Mouse (Mus musculus): ENCODE results near the gene Gtf2h3. TPM values are rescaled to one million over a fixed set of nuclear protein-coding genes. Genes with fewer than 3 reads are reported as not detected.
A peak's percentile ranks its signal among the peaks of the same experiment; 100 is the strongest.
"Not testable (repeated sequence)": the region's sequence is repeated elsewhere in the genome, so short reads cannot be mapped to it uniquely, and the experiment has no call there.

Gtf2h3 gene
- polyA plus RNA-seq, 1 experiment, result 46.1 TPM

- not testable (repeated sequence) for H3K4me3 ChIP-seq (replicated peaks; ENCODE audit: insufficient read depth, low read depth, low read length); DNase-seq; H3K27ac ChIP-seq (ENCODE audit: insufficient read depth, low read length); H3K4me1 ChIP-seq (ENCODE audit: control insufficient read depth, insufficient read depth, low read length); H3K27me3 ChIP-seq (ENCODE audit: control insufficient read depth, insufficient read depth, low read length)
- TF ChIP-seq CTCF (IDR thresholded peaks at IDR 0.05; ENCODE audit: borderline replicate concordance, insufficient read depth, low read depth, low read length), result 0 out of 2 replicates have a peak, but pooled peaks have one; percentile 9
- 79% methylated on average over 4 of the region's 4 CpGs for WGBS
These were observed 56.1 kb downstream of the Gtf2h3 start for GRCm38 (mm10) chr5:124635068-124635467.

DNA sequence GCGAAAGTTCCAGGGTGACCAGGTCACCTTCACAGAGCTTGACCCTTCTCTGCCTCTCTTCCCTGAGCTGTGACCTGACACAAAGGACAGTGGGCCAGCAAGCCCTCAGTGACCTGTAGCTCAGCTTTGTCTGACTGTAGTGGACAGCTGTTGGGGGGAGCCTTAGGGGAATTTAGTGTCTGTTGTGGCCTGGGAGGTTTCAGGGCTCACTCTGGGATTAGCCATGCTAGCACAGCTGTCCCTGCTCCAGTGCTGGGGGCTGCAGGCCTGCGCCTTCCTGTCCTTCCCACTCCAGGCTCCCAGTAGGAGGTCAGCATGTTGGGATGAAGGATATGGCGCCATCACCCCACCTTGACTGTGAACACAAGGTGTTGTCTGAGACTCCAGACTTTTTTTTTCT lies 57.2 kb downstream of the Gtf2h3 start:
- Histone ChIP-seq H3K27ac (ENCODE audit: insufficient read depth, low read length) (no peak overlapping the region), H3K4me1 (ENCODE audit: control insufficient read depth, insufficient read depth, low read length) (no peaks in the 10 kb centered on the region), H3K27me3 (ENCODE audit: control insufficient read depth, insufficient read depth, low read length) (no peaks in the 10 kb centered on the region), H3K4me3 (replicated peaks; ENCODE audit: insufficient read depth, low read depth, low read length) (no peak overlapping the region)
- TF ChIP-seq POLR2A (IDR thresholded peaks at IDR 0.05; ENCODE audit: borderline replicate concordance, insufficient read depth, low read length), result no peak
- no peak for TF ChIP-seq CTCF (IDR thresholded peaks at IDR 0.05; ENCODE audit: borderline replicate concordance, insufficient read depth, low read depth, low read length)
- 98% methylated on average over 3 of the region's 3 CpGs for WGBS
- DNase-seq, result no peak

- Histone ChIP-seq H3K27me3 (ENCODE audit: control insufficient read depth, insufficient read depth, low read length) (no peaks in the 10 kb centered on the region), H3K27ac (ENCODE audit: insufficient read depth, low read length) (no peak overlapping the region), H3K4me3 (replicated peaks; ENCODE audit: insufficient read depth, low read depth, low read length) (no peak overlapping the region), H3K4me1 (ENCODE audit: control insufficient read depth, insufficient read depth, low read length) (no peaks in the 10 kb centered on the region)
- WGBS, result 96% methylated on average over 4 of the region's 4 CpGs
- DNase-seq, result no peak
- no peak for TF ChIP-seq POLR2A (IDR thresholded peaks at IDR 0.05; ENCODE audit: borderline replicate concordance, insufficient read depth, low read length)
- TF ChIP-seq CTCF (IDR thresholded peaks at IDR 0.05; ENCODE audit: borderline replicate concordance, insufficient read depth, low read depth, low read length), result no peak
These were observed 57.8 kb downstream of the Gtf2h3 start for GRCm38 (mm10) chr5:124636694-124637093.

DNA sequence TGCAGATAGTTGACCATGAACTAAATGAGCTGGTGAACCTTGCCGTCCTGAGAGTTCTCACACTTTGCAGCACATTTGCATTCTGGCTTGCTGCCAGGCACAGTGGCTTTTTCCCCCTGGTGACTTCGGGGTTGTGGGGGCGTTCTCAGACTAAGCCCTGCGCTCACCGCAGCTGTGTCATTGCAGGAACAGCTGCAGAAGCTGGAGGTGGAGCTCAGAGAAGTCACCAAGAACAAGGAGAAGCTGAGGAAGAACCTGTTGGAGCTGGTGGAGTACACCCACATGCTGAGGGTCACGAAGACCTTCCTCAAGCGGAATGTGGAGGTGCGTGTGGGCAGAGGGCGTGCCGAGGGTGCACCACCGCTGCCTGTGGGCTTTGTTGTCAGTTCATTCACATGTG lies 58.4 kb downstream of the Gtf2h3 start:
- TF ChIP-seq POLR2A (IDR thresholded peaks at IDR 0.05; ENCODE audit: borderline replicate concordance, insufficient read depth, low read length), result no peak
- TF ChIP-seq CTCF (IDR thresholded peaks at IDR 0.05; ENCODE audit: borderline replicate concordance, insufficient read depth, low read depth, low read length), result no peak
- H3K27me3 ChIP-seq (ENCODE audit: control insufficient read depth, insufficient read depth, low read length), result no peaks in the 10 kb centered on the region
- H3K4me1 ChIP-seq (ENCODE audit: control insufficient read depth, insufficient read depth, low read length), result no peaks in the 10 kb centered on the region
- no peak overlapping the region for H3K4me3 ChIP-seq (replicated peaks; ENCODE audit: insufficient read depth, low read depth, low read length)
- DNase-seq, result no peak
- 72% methylated on average over 11 of the region's 11 CpGs for WGBS
- H3K27ac ChIP-seq (ENCODE audit: insufficient read depth, low read length), result no peak overlapping the region

DNA sequence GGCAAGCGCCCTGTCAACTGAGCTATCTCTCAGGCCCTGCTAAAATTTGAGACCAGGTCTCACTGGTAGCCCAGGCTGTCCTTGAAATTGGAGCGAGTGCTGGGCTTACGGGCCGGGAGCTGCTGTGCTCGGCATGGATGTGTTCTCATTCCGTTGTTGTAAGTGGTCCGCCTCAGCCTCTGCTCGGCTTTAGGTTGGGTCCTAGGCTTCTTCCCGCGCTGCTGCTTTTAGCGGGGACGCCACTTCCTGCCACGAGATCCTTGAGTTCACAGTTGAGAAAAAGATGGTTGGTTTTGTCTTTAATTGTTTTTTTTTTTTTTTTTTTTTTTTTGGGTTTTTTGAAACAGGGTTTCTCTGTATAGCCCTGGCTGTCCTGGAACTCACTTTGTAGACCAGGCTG lies 58.9 kb downstream of the Gtf2h3 start:
- no peak for DNase-seq

More for the DNA sequence above, 58.9 kb downstream of the Gtf2h3 start:
- Histone ChIP-seq H3K27ac (ENCODE audit: insufficient read depth, low read length) (no peak overlapping the region), H3K27me3 (ENCODE audit: control insufficient read depth, insufficient read depth, low read length) (no peaks in the 10 kb centered on the region), H3K4me1 (ENCODE audit: control insufficient read depth, insufficient read depth, low read length) (no peaks in the 10 kb centered on the region), H3K4me3 (replicated peaks; ENCODE audit: insufficient read depth, low read depth, low read length) (no peak overlapping the region)
- TF ChIP-seq CTCF (IDR thresholded peaks at IDR 0.05; ENCODE audit: borderline replicate concordance, insufficient read depth, low read depth, low read length), result no peak
- WGBS, result 97% methylated on average over 13 of the region's 13 CpGs

Other genes starting within 250 kb of the Gtf2h3 start
- 267 and 279 TPM in 2 replicates for gene Cdk2ap1, start 216.1 kb upstream of the Gtf2h3 start, polyA plus RNA-seq (2012; rRNA removed)
- gene Sbno1, start 153.1 kb upstream of the Gtf2h3 start, polyA plus RNA-seq (2012; rRNA removed), result 48.3 and 50.3 TPM in 2 replicates
- gene Kmt5a, start 139.2 kb upstream of the Gtf2h3 start, polyA plus RNA-seq (2012; rRNA removed), result 59.1 and 61.6 TPM in 2 replicates
- 18.1 and 18.4 TPM in 2 replicates for gene Rilpl2, start 100.8 kb upstream of the Gtf2h3 start, polyA plus RNA-seq (2012; rRNA removed)
- 12.3 and 13.1 TPM in 2 replicates for gene Snrnp35, start 96.0 kb upstream of the Gtf2h3 start, polyA plus RNA-seq (2012; rRNA removed)
- gene Rilpl1, start 47.7 kb upstream of the Gtf2h3 start, polyA plus RNA-seq (2012; rRNA removed), result 20.2 and 22.7 TPM in 2 replicates
- 120 and 124 TPM in 2 replicates for gene Tmed2, start 38.4 kb upstream of the Gtf2h3 start, polyA plus RNA-seq (2012; rRNA removed)
- 37.9 and 41.6 TPM in 2 replicates for gene Ddx55, start 26.3 kb upstream of the Gtf2h3 start, polyA plus RNA-seq (2012; rRNA removed)
- gene Eif2b1, start within 50 bp of the Gtf2h3 start, polyA plus RNA-seq (2012; rRNA removed), result 36.7 and 38.4 TPM in 2 replicates
- gene Atp6v0a2, start 49.4 kb downstream of the Gtf2h3 start, polyA plus RNA-seq (2012; rRNA removed), result 46.0 and 46.9 TPM in 2 replicates
- 0.33 and 0.49 TPM in 2 replicates for gene Dnah10, start 145.9 kb downstream of the Gtf2h3 start, polyA plus RNA-seq (2012; rRNA removed)

Measured in cerebellum, adult 2 months (tissue).